Mouse (Mus musculus): ENCODE measurements around the gene C1ql2. TPM values are rescaled to one million over a fixed set of nuclear protein-coding genes. Genes with fewer than 3 reads are reported as not detected.

C1ql2 gene
- not detected for total RNA-seq (2021)
- long read RNA-seq, experiment 1: 0 reads
- long read RNA-seq, experiment 2: 0 reads

DNA sequence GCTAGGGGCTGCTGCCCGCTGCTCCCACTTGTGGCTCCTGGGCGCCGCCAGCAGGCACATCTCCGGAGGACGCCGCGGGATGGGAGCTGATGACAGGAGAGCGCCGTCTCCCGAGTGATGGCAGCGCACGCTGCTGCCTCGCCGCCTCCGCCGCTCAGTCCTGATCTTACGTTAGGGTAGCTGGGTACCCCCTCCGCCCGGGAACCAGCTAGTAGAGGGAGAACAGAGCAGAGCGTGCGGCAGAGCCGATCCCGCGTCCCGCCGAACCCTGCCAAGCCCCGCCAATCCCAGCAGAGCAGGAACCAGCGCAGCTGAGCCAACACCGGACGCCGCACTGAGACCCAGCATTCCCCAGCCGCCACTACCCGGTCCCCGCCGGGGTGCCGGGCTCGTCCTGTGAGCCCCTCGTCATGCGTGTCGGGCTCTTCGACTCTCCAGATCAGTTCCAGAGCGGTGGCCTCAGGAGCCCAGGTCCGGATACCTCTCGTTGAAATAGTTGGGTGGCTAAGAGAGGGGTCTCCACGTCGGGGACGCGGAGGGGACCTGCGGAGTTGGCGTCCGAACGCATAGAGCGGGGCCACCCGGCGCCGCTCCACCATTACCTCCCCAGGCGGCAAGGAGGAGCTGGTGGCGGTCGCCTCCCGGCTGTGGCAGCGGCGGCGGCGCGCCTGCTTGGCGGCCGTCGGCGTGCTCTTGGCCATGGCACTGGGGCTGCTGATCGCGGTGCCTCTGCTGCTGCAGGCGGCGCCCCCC is at the start of gene C1ql2:
C1ql2 (plus strand) TSS at position 164 of the 753 bp plus-strand sequence.
- intact Hi-C loops (cut with DNase I): no loop called here
- no peak within 1 kb of the TSS for H3K27ac ChIP-seq
- TF ChIP-seq CTCF (IDR thresholded peaks at IDR 0.05): no peak
- peak; percentile 18 for DNase-seq
- peak within 1 kb of the TSS; percentile 36 for H3K4me3 ChIP-seq

- H3K4me3 ChIP-seq: no peak overlapping the region
- no peak overlapping the region for H3K27ac ChIP-seq
- intact Hi-C loops (cut with DNase I): loop anchor here (5.0 kb wide), 1 partner anchor 94 kb away; no protein-coding TSS in a partner anchor
- no peak for DNase-seq
- no peak for TF ChIP-seq CTCF (IDR thresholded peaks at IDR 0.05)
Measured at GRCm38 (mm10) chr1:120291709-120292108, 48.7 kb upstream of the C1ql2 start.

GRCm38 (mm10) chr1:120293803-120294202 is 46.6 kb upstream of the C1ql2 start:
- Histone ChIP-seq H3K27ac (no peak overlapping the region), H3K4me3 (no peak overlapping the region)
- intact Hi-C loops (cut with DNase I): loop anchor here (5.0 kb wide), 1 partner anchor 97 kb away; no protein-coding TSS in a partner anchor
- DNase-seq: no peak
- TF ChIP-seq CTCF (IDR thresholded peaks at IDR 0.05): no peak

DNA sequence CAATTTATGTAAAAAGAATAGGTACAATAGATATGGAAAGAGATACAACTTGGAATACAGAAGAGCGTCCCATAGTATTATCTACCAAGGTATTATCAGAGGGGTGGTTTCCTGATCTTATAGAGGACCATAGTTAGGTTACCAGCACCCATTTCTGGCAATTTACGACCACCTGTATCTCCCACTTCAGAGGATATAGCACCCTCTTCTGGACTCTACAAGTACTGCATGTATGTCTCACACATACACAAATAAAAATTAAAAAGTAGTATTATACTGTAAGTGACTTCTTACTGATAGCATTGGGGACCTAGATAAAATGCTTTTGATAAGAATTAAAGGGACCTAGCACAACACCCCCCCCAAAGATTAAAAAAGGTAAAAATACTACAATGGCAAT is 43.4 kb upstream of the C1ql2 start:
- DNase-seq: no peak
- intact Hi-C loops (cut with DNase I): no loop called here

GRCm38 (mm10) chr1:120305801-120306200 is 34.6 kb upstream of the C1ql2 start:
- Histone ChIP-seq H3K4me3 (no peak overlapping the region), H3K27ac (no peak overlapping the region)
- DNase-seq: no peak
- intact Hi-C loops (cut with DNase I): no loop called here
- no peak for TF ChIP-seq CTCF (IDR thresholded peaks at IDR 0.05)

More for the DNA sequence above, 43.4 kb upstream of the C1ql2 start:
- TF ChIP-seq CTCF (IDR thresholded peaks at IDR 0.05): peak; percentile 53
- H3K27ac ChIP-seq: no peak overlapping the region
- no peak overlapping the region for H3K4me3 ChIP-seq

DNA sequence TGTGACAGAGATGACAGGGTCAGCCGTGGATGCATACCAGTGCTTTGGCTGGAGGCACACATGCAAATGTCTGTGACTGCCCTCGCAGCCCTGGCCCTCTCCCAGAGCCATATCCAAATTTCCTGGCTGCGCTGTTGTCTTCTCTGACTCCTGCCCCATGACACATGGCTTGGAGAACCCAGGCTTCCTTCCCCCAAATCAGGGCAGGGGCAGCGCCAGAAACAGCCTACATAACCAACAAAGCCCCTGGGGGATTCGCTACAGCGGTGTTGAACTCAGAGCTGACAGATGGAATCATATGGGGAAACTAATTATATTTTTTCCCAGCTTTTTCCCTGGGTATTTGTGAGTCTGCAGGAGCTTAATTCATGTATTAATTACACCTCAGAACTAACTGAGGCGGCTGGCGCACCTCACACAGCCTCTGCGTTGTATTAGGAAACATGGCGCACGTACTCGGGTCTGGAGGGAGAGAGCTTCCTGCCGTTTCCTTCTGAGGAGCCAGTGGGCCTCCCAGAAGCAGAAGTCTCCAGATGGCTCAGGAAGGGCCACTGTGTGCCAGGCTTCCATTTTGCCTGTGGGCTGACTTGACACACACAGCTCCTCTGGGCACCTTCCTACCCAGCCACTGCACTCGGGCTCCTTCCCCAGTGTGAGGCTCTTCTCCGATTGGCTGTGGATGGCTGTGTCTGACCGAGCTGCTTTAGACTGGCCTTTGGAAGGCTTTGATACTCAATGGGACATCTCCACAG is 18.9 kb upstream of the C1ql2 start:
- no peak for DNase-seq
- no peak for TF ChIP-seq CTCF (IDR thresholded peaks at IDR 0.05)
- intact Hi-C loops (cut with DNase I): no loop called here
- Histone ChIP-seq H3K27ac (no peak overlapping the region), H3K4me3 (no peak overlapping the region)

DNA sequence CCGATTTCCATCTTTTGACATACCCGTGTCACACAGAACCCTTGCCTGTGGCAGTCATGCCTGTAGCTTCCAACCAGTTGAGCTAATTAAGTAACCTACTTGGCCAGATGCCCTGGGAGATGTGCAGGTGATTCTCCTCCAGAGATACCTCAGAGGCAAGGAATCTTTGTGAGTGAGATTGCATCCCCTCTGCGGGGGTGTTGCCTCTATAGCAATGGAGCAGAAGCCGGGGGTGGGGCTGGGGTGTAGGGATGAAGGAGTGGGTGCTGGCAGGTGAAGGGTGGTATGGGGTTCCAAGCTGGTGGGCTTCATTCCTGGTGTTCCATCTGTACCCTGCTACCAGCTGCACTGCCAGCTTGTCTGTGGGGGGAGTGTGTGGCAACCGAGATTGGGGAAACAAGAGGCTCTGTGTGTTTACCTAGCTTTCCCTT is 17.2 kb upstream of the C1ql2 start:
- H3K4me3 ChIP-seq: no peak overlapping the region
- no peak overlapping the region for H3K27ac ChIP-seq
- DNase-seq: no peak
- intact Hi-C loops (cut with DNase I): no loop called here
- no peak for TF ChIP-seq CTCF (IDR thresholded peaks at IDR 0.05)

DNA sequence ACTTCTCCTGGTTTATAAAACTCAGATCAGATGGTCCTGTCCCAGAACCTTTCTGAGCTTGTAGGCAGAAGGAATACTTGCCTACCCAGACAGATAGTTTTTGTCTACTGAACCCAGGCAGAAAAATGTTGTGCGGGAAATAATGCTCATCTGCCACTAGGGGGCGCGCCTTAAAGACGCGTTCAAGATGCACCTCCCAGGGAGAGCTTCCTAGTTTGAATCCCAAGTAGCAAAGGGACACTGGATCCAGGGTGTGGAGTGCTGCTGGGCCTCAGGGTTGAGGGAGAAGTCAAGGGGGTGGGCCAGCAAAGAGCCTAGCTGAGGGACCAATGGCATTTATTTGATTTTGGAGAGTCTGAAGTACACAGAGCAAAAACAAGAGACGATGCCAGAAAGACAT is 12.7 kb upstream of the C1ql2 start:
- peak; percentile 40 for DNase-seq
- H3K27ac ChIP-seq: no peak overlapping the region
- intact Hi-C loops (cut with DNase I): no loop called here
- peak; percentile 82 for TF ChIP-seq CTCF (IDR thresholded peaks at IDR 0.05)
- no peak overlapping the region for H3K4me3 ChIP-seq

GRCm38 (mm10) chr1:120328212-120328611 is 12.2 kb upstream of the C1ql2 start:
- no peak for DNase-seq
- Histone ChIP-seq H3K27ac (no peak overlapping the region), H3K4me3 (no peak overlapping the region)
- intact Hi-C loops (cut with DNase I): no loop called here
- TF ChIP-seq CTCF (IDR thresholded peaks at IDR 0.05): no peak

GRCm38 (mm10) chr1:120331841-120332240 is 8.5 kb upstream of the C1ql2 start:
- Histone ChIP-seq H3K27ac (no peak overlapping the region), H3K4me3 (no peak overlapping the region)
- peak; percentile 47 for DNase-seq
- intact Hi-C loops (cut with DNase I): loop anchor here (10.0 kb wide), 2 partner anchors 137 to 213 kb away; no protein-coding TSS in a partner anchor
- no peak for TF ChIP-seq CTCF (IDR thresholded peaks at IDR 0.05)

DNA sequence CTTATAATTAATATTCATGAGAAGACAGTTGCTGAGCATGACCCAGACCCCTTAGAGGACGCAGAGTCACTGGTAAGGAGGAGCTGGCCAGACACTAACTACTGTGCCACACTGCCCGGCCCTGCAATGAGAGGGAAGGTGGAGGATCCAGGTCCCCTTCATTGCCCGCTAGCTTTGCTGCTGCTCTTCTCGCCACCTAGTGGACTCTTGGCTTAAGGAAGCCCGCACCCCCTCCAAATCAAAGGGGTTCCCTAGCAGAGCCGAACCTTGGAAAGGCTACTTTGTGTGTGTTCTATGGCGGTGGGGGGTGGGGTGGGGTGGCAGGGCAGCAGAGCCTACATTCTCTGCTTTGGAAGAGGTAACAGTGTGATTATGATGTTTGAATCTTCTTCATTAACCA is 2.4 kb upstream of the C1ql2 start:
- peak; percentile 28 for DNase-seq
- intact Hi-C loops (cut with DNase I): loop anchor here (10.0 kb wide), 2 partner anchors 143 to 207 kb away; no protein-coding TSS in a partner anchor
- no peak overlapping the region for H3K4me3 ChIP-seq
- no peak overlapping the region for H3K27ac ChIP-seq
- peak; percentile 45 for TF ChIP-seq CTCF (IDR thresholded peaks at IDR 0.05)

- no peak for TF ChIP-seq CTCF (IDR thresholded peaks at IDR 0.05)
- no peak for DNase-seq
- intact Hi-C loops (cut with DNase I): no loop called here
- no peak overlapping the region for H3K27ac ChIP-seq
- H3K4me3 ChIP-seq: peak overlapping the region; percentile 36
Measured at GRCm38 (mm10) chr1:120341172-120341675, 842 bp downstream of the C1ql2 start.

All from gastrocnemius, adult 2 months (tissue).